In genomic region chr4:32909996-32910395, GRCm38 (mm10) we compare ENCODE assay signal across 13 mouse cellular contexts.
"Had no signal": no experiment of that assay in that cellular context is flagged by ENCODE, and none has a peak within 500 bp of the region (broad histone marks: within the 10 kb centered on the region; RNA-seq: fewer than 3 reads in every experiment).

No protein-coding gene starts in this region.

- H3K9me3 ChIP-seq: limb, embryonic 12.5 days; limb, embryonic 15.5 days had no signal

- H3K36me3 ChIP-seq: limb, embryonic 12.5 days; limb, embryonic 15.5 days had no signal

- H3K27ac ChIP-seq: limb, embryonic 12.5 days; limb, embryonic 15.5 days had no signal

- H3K27me3 ChIP-seq: limb, embryonic 12.5 days; limb, embryonic 15.5 days had no signal

- H3K4me2 ChIP-seq: limb, embryonic 12.5 days; limb, embryonic 15.5 days; midbrain, embryonic 11.5 days had no signal

- DNase-seq: kidney, adult 18-20 months; kidney, adult 9 months; kidney, postnatal 14 days; kidney, postnatal 4 days; layer of hippocampus, adult 9-11 months; left cerebral cortex, postnatal 4 days; lung, adult 2 months; lung, postnatal 14 days; lung, postnatal 4 days; midbrain, embryonic 14.5 days had no signal

- H3K9ac ChIP-seq: limb, embryonic 12.5 days; limb, embryonic 15.5 days had no signal

- H3K4me3 ChIP-seq: limb, embryonic 12.5 days; limb, embryonic 15.5 days had no signal

- H3K4me1 ChIP-seq: limb, embryonic 12.5 days; limb, embryonic 15.5 days had no signal
